Mouse (Mus musculus) brain, adult 2 months (tissue): ENCODE data around the gene Tdrd6.
A peak's percentile ranks its signal among the peaks of the same experiment; 100 is the strongest.

ENCODE experiments used
- DNase-seq: peaks from one replicate; pipeline ENCODE4 v3.0.0; 2011; ENCODE audit warnings: low read depth, low spot score

Gene Tdrd6

GRCm38 (mm10) chr17:43629496-43630426 is at the start of gene Tdrd6:
Gene Tdrd6, minus strand, starts transcription at chr17:43630299.
- DNase-seq: no peak

GRCm38 (mm10) chr17:43677317-43677716 is 47.2 kb upstream of the Tdrd6 start:
- DNase-seq: no peak

- no peak for DNase-seq
Observed at GRCm38 (mm10) chr17:43676241-43676640, 46.1 kb upstream of the Tdrd6 start.

GRCm38 (mm10) chr17:43675228-43675627 is 45.1 kb upstream of the Tdrd6 start:
- DNase-seq: no peak

GRCm38 (mm10) chr17:43671907-43672306 is 41.8 kb upstream of the Tdrd6 start:
- no peak for DNase-seq

GRCm38 (mm10) chr17:43669145-43669695 is 39.1 kb upstream of the Tdrd6 start:
- DNase-seq: no peak

GRCm38 (mm10) chr17:43667290-43667843 is 37.3 kb upstream of the Tdrd6 start, which contains the start of gene Cyp39a1:
Gene Cyp39a1, plus strand, starts transcription at chr17:43667425.
- DNase-seq: no peak

- DNase-seq: peak; percentile 98
Observed at GRCm38 (mm10) chr17:43666576-43667289, 36.6 kb upstream of the Tdrd6 start, which contains the start of gene Slc25a27. Gene Slc25a27, minus strand, starts transcription at chr17:43667214.

- no peak for DNase-seq
Observed at GRCm38 (mm10) chr17:43651314-43652046, 21.4 kb upstream of the Tdrd6 start.

GRCm38 (mm10) chr17:43649641-43650436 is 19.7 kb upstream of the Tdrd6 start:
- peak; percentile 77 for DNase-seq

- peak; percentile 39 for DNase-seq
Observed at GRCm38 (mm10) chr17:43646925-43647324, 16.8 kb upstream of the Tdrd6 start.

GRCm38 (mm10) chr17:43645136-43645535 is 15.0 kb upstream of the Tdrd6 start:
- DNase-seq: no peak

- no peak for DNase-seq
Observed at GRCm38 (mm10) chr17:43644375-43644774, 14.3 kb upstream of the Tdrd6 start.

GRCm38 (mm10) chr17:43643191-43643590 is 13.1 kb upstream of the Tdrd6 start:
- DNase-seq: no peak

- DNase-seq: no peak
Observed at GRCm38 (mm10) chr17:43640825-43641224, 10.7 kb upstream of the Tdrd6 start.

GRCm38 (mm10) chr17:43637146-43637545 is 7.0 kb upstream of the Tdrd6 start:
- no peak for DNase-seq

- DNase-seq: no peak
Observed at GRCm38 (mm10) chr17:43630427-43630760, 295 bp upstream of the Tdrd6 start.

GRCm38 (mm10) chr17:43629026-43629495 is 1.0 kb downstream of the Tdrd6 start:
- no peak for DNase-seq

GRCm38 (mm10) chr17:43628246-43628645 is 1.9 kb downstream of the Tdrd6 start:
- DNase-seq: no peak

GRCm38 (mm10) chr17:43622076-43622475 is 8.0 kb downstream of the Tdrd6 start:
- no peak for DNase-seq
